Mouse (Mus musculus) T-cell, adult 2 months (primary cell): ENCODE measurements around the gene Tfpi.
A peak's percentile ranks its signal among the peaks of the same experiment; 100 is the strongest.

Source experiments
- DNase-seq: peaks from one replicate; pipeline ENCODE4 v3.0.0; 2022; ENCODE audit warnings: low spot score

The Tfpi gene

DNA sequence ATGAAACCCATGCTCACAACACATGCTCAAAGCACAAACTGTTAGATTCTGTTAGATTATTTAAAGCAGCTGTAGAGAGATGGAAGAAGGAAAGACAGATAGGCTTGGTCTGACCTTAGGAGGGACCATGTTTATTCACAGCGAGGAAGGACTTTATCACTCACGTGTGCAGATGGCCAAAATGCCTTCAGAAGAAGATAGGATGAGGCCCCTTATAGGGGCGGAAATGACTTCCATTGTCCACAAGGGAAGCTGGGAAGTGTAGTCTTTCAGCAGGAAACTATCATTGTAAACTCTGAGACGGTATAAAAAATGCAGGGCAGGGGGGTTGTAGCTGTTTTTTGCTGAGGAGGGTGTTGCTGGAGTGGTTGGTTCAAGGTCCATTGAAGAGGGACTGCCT lies at the start of gene Tfpi:
TSS of gene Tfpi (minus strand) at position 199 of the 400 bp plus-strand sequence.
- DNase-seq, result peak; percentile 6

DNA sequence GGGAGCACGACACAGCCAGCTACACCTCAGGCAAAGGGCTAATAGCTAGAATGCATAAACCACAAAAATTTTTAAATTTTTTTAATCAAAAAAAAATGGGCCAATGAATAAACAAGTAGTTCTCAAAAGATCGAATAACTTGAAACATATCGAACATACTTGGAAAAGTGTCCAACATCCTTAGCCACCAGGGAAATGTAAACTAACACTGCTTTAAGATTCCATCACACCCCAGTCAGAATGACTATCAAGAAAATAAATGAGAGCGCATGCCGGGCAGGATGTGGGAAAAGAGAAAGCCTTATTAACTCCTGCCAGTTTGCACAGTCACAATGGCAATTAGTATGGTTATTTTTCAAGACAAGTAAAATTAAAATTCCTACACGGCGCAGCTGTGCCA lies 49.6 kb upstream of the Tfpi start:
- DNase-seq, result no peak

DNA sequence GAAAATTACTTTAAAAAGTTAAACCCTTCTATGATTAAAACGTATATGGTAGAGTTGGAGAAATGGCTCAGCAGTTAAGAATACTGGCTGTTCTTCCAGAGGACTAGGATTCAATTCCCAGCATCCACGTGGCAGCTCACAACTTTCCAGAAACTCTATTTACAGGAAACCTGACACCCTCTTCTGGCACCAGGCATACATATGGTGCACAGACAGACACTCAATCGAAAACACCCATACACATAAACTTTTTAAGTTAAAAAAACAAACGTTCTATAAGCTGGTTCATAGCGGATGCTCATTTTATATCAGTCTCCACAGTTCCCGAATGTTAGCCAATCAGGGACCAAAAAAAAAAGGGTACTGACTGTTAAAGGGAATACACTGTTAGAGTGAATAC lies 49.2 kb upstream of the Tfpi start:
- no peak for DNase-seq

DNA sequence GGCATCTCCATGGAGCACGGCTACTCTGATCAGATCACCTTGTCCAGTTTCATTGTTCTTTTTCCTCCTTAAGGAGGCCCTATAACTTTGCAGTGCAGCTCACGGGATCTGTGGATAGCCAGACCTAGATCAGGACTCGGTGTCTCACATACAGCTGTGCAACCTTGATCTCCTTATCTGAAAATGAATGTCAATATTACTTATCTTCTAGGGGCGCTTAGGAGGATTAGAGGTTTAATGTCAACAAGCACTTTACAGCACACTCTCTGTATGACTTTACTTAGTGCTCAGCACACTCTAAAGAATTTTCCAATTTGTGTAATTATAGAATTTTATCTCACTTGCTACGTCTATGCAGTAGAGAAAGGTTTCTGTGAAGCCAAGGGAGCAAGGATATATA lies 48.5 kb upstream of the Tfpi start:
- DNase-seq, result no peak

DNA sequence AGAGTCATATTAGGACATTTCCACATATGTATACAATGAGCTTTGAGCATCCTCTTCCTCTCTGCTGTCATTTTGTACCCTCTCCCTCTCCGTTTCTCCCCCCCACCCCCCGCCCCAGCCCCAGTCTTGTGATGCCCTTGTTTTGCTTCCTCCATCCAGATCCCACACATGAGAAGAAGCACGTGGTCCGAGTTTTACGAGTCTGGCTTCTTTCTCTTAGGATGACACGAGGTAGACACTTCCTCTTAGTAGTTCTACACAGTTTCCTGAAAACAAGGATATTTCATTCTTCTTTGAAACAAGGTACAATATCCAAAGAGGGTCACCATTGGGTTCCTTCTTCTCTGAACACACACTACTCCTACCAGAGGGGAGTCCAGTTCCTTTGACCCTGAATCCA lies 47.4 kb upstream of the Tfpi start:
- no peak for DNase-seq

DNA sequence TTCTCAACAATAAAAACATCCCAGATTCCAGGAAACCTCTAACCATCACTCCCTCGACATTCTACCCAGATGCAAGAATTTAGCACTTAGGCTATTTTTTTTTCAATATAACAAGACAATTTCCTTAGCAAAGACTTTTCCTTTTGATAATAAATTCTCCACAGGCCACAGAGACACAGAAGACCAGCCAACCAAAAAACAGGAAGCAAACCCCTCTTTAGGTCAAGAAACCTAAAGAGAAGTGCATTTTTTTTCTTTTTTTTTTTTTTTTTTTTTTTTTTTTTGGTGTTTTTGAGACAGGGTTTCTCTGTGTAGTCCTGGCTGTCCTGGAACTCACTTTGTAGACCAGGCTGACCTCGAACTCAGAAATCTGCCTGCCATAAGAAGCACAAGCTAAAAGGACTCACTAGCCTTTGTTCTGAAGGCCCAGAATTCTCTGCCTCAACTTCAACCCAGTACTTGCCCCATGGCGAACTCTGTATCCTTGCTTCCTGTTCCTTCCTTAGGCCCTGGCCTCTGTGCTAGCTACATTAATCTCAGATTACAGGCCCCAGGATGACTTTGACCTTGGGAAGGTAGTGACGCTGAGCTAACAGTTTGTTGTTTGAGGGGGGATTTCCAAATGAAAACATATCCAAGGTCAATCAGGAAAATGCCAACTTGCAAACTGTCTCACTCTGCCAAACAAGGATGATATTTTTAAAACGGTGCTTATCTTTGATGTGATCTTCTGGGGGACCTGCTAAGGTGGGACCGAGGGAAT lies 46.7 kb upstream of the Tfpi start:
- DNase-seq, result no peak

DNA sequence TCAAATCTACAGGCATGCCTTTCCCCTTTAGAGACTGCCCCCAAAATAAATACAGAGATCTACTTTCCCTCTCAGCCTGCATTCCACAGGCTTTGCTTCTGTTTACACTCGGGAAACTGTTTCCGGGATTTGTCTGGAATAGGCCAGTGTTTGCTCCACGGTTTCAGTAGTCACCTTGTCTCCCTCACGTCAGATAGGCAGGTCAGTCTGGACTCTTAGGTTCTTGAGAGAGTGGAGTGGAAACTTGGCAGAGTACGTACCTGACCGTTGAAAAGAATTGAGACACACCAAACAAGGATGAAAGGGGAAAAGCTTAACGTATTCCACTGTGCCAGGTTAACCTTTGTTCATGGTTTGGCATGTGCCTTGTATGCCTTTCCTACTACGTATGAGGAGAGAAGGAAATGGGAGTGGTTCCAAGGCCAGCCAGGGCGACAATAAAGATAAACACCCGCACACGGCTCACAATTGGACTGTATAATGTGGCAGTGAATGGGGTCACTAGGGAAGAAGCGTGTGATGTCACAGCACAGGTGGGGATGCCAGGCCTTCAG lies 43.0 kb upstream of the Tfpi start:
- DNase-seq, result no peak

DNA sequence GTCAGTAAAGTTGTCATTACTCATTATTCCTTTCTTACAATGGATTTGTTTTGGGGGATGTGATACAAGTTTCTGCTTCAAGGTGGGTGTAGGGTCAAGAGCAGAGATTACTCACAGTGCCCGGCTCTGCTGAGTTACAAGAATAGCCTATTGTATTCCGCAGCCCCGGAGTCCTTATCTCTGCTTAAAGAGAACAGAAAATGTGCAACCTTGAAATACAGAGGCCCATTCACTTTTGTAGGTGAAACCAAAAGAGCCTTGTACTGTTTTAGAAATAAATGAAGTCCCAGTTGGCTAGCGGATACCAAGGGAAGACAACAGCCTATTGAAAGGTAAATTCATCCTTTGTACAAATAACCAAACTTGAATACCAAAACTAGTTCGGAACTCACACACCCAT lies 42.2 kb upstream of the Tfpi start:
- DNase-seq, result no peak

DNA sequence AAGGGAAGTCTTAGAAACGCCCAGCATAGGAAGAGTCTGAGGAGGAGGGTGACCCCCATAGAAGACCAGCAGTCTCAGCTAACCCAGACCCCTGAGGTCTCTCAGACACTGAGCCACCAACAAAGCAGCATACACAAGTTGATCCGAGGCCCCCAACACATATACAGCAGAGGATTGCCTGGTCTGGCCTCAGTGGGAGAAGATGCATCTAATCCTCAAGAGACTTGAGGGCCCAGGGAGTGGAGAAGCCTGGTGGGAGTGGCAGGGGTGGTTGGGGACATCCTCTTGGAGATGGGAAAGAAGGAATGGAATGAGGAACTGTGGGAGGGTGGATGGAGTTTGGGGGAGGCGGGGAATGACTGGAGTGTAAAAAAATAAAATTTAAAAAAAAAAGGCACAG lies 36.7 kb upstream of the Tfpi start:
- DNase-seq, result no peak

DNA sequence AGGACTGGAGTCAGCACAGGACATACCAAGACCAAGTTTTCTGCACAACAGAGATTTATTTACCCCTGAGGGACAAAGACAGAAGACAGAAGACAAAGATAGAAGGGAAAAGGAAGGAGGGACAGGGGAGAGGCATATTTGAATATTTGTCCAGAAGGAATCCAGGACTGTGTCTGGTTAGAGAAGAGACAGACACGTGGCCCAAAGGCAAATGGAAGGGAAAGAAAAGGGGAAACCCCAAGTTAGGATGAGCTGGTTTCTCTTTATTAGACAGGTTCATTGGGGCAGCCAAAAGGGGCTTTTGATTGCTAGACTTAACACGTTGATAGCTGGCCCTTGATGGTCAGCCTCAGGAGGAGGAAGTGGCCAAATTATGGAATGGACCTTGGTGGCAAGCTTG lies 34.9 kb upstream of the Tfpi start:
- no peak for DNase-seq

DNA sequence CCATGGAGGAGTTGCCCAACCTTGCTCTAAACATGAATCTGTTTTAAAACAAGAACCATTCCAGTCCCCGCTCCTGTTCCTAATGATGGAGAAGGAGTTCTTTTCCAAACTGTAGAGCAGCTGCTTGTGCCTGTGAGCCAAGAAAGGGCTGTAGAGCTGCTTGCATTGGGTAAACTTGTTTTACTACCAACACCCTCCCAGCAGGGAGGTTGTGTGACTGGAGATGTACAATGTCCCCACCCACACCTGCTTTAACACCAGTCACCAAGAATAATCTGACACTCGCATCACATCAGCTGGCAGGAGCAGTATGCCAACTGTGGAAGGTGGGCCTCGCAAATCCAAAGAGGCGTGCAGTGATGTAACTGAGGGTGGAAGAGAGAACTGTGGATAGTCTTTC lies 34.5 kb upstream of the Tfpi start:
- peak; percentile 9 for DNase-seq

DNA sequence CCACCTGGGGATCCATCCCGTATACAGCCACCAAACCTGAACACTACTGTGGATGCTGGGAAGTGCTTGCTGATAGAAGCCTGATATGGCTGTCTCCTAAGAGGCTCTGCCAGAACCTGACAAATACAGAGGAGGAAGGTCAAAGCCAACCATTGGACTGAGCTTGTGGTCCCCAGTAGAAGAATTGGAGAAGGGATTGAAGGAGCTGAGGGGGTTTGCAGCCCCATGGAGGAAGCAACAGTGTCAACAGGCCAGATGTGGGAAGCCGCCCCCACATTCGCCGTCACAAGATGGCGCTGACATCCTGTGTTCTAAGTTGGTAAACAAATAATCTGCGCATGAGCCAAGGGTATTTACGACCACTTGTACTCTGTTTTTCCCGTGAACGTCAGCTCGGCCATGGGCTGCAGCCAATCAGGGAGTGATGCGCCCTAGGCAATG lies 28.4 kb upstream of the Tfpi start:
- DNase-seq, result peak; percentile 71

DNA sequence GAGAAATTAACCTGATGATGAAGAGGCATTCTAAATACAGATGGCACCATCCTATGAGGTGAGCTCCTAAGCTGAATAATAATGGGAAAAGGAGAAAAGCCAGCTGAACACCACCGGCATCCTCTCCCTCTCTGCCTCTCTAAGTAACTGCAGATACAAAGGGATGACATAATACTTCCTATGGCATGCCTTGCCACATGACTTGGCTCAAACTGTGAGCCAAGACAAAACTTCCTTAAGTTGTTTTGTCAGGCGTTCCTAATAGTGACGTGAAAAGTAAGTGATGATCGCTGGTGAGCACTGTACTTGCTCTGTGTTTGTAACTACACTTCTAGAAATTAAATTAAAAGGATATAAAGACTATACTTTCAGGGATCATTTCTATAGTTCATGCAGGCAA lies 27.7 kb upstream of the Tfpi start:
- DNase-seq, result no peak

DNA sequence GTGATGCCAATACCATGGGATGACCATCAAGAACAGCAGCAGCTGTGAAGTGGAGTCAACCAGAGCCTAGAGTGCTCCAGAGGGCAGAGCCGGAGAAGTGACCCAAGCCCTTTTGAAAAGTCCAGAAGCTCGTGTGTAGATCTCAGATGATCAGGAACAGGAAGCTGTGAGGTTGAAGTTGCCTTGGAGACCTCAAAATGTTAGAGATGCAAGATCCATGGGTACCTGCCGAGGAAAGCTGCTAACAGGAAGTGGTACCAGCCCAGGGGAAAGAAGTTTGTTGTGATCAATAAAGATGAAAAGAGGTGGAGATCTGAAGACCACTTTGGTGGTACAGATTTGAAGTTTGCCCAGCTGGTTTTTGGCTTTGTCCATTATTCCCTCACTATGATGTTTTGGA lies 22.3 kb upstream of the Tfpi start:
- peak; percentile 66 for DNase-seq

DNA sequence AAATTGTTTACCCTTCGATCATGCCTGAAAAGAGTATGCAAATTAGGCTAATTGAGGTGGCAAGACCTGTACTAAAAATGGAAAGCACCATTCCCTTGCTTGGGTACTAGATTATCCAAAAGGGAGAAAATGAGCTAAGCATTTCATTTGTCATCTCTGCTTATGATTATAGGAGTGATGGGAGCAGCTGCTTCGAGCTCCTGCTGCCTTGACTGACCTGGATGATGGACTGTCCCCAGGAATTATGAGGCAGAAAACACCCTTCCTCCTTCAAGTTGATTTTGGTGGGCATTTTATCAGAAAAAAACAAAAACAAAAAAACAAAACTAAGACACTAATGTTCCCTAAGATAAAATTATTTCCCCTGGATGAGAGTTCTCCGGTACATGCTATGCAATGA lies 18.5 kb upstream of the Tfpi start:
- no peak for DNase-seq

DNA sequence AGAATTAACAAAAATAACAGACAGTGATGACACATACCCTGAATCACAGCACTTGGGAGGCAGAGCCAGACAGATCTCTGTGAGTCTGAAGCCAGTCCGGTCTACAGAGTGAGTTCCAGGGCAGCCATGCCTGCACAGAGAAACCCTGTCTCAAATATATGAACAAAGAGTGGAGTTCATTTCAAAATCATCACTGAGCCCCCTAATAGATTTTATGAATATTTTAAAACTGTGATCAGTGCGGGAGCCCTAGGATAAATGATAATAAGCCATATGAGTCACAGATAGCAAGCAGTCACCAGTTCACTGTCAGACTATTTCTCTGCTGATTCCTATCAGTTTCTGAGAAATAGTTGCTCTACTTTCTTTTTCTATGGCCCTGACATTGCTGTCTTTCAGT lies 17.1 kb upstream of the Tfpi start:
- DNase-seq, result no peak

DNA sequence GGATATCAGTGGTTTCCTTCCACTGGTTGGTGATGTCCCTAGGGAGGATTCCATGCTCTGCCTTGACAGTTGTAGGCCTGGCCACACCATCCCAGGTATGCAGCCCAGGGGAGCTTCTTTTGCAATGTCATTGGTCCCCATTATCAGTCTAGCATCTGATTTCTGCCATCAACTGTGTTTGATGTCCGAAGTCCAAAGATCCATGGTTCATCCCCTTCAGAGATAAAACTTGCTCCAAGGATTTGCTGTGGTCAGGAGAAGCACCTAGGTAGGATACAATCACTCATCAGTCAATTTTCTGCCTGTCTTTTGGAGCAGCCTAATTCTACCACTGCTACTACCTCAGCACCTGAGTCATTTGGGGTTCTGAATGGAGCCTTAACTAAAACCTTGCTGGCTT lies 15.1 kb upstream of the Tfpi start:
- DNase-seq, result no peak

DNA sequence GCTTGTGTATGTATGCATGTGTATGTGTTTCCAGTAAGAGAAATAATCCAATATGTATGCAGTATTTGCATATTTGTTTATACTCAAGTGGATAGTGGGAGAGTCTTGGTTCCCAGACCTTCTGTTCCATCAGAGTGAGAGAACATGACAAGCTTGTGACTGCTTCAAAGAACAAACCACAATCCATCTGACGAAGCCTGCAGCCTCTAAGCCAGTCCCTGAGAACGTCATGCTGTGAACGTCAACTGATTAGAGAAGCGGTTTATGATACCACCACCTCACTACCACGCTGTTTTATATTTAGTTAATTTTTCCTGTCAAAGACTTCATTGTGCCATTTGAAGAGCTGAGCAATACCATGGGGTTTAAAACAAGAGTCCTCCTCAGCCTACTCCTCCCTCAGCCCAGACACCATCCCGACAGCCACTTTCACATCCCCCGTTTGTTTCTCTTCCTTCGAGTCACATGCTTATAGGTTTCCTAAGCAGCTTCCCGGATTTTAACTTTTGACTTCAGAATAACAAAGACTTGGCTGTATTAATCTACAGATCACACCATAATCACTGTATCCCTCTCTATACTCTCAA lies 11.2 kb upstream of the Tfpi start:
- DNase-seq, result no peak

DNA sequence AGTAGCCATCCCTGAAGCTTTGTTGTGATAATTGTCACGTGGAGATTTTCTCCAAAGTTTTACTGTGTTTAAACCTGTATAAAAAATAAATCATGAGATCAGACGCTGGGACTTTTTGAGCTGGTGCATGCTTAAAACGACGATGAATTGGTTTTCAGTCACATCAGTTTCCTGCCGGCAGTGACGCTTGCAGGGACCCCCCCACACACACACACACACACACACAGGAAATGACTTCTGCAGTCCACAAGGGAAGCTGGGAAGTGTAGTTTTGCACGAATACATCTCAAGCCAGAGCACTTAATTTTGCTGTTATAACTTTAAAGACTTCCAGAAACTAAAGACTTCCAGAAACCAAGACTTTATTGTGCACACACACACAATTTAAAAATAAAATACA lies 5.3 kb upstream of the Tfpi start:
- DNase-seq, result peak; percentile 84

DNA sequence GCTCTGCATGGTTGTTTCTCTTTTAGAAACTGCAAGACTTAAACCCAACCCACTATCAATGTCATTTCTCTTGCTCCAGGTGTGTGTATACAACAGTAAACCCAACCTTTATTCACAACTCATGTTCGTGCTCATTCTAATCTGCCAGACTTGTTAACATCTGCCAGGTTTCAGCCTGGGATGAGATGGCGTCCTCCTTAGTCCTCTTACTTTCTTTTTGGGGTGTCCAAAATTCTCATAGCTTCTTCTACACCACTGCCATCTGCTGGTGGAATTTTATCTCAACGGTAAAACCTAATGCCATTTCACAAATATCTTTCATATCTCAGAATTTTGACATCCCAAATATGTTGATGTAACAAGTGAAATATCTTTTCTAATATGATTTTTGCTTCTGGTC lies 2.5 kb upstream of the Tfpi start:
- peak; percentile 62 for DNase-seq

DNA sequence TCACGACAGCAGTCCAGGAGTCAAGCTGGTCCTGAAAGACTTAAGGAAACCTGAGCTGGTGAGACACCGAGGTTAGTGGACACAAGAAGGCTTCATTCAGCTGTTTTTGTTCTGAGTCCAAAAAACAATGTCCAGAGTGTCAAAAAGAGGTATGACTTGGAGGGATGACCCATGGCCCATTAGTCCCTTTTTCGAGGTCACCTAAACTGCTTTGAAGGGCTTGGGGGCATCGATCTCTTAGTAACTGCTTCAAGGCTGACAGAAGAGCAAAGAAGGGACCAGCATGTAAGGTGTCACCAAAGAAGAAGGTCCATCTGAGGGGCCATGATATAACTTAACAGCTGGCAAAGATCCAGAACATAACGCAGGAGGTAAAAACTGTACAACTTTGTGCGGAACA lies 1.2 kb upstream of the Tfpi start:
- no peak for DNase-seq

DNA sequence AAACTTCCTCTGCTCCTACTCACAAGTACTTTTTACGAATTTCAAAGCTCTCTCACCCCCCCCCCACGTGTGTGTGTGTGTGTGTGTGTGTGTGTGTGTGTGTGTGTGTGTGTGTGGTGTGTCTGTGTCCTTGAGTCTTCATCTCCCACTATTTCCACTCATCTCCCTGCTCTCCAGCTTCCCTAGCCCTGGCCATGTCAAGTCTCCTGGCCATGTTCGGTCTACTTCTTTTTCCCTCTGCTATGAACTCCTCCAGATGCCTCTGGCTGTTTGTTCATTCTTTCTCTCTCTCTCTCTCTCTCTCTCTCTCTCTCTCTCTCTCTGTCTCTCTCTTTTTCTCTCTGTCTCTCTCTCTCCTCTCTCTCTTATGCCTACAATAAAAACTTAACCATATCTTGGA lies 444 bp downstream of the Tfpi start:
- no peak for DNase-seq

DNA sequence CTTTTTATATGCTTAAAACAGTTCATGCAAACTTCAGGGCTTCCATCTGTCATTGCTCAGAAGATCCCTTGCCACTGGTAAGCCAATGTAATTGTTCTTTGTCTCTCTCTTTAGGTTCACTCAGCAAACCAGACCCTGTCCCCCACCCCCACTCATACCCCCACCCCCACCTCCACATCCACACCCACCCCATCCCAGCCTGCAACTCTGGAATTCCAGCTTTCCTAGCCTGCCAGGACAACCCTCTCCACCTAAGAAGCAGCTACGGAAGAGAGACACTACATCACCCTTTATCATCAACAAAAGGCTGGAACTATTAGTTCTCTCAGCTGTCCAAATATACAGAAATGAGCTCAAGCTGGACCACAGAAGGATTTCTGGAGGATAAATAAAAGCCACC lies 974 bp downstream of the Tfpi start:
- DNase-seq, result no peak

DNA sequence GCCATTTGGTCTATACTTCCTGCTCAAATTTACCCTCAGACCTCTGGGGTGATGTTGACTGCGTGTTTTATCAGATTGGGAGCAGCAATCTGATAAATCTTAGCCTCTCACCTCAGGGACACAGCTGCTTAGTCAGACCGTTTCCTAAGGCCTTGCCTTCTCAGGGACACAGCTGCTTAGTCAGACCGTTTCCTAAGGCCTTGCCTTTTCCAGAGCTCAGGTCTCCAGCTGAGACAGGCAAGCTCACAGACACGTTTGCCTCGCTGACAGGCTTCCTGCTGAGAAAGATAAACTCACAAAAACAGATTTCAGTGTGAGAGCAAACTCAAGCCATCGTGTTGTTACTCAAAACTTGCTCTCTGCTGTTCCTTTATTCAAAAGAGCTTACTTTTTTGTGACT lies 1.9 kb downstream of the Tfpi start:
- no peak for DNase-seq
